Mouse (Mus musculus): ENCODE measurements around the gene Gli1. TPM values are rescaled to one million over a fixed set of nuclear protein-coding genes. Genes with fewer than 3 reads are reported as not detected.
A peak's percentile ranks its signal among the peaks of the same experiment; 100 is the strongest.

Gene Gli1
- polyA plus RNA-seq, 1 experiment from 2014 or later, result 4.1 TPM

DNA sequence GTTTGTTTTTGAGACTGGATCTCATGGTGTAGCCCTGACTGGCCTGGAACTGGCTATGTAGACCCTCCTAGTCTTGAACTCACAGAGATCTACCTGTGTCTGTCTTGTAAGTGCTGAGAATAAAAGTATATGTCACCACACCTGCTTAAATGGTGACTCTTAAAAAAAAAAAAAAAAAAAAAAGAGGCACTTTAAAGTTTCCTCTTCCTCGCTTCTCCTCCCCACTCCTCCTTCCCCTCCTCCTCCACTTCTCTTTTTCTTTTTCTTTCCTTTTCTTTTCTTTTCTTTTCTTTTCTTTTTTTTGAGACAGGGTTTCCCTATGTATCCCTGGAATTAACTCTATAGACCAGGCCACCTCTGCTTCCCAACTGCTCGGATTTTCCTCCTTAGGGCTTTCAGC, 29.2 kb upstream of the Gli1 start:
- no peak overlapping the region for H3K27ac ChIP-seq
- no peak for TF ChIP-seq CTCF (IDR thresholded peaks at IDR 0.05; ENCODE audit: low read depth)
- no peak overlapping the region for H3K9ac ChIP-seq (ENCODE audit: low read depth, low read length)
- no peak overlapping the region for H3K4me2 ChIP-seq (ENCODE audit: low read length)
- H3K9me3 ChIP-seq (replicated peaks; ENCODE audit: low read length), result no peaks in the 10 kb centered on the region
- H3K27me3 ChIP-seq (ENCODE audit: insufficient read depth, low read length), result no peaks in the 10 kb centered on the region
- ATAC-seq (replicated peaks; ENCODE audit: low FRiP score, low read depth) (no peak), DNase-seq (ENCODE audit: low spot score) (no peak)
- H3K4me1 ChIP-seq (replicated peaks; ENCODE audit: insufficient read depth, low read length), result peaks cover 7% of the 10 kb centered on the region; the same call in 1 of the 2 replicates
- 71% methylated on average over 2 of the region's 2 CpGs for WGBS
- H3K4me3 ChIP-seq (replicated peaks; ENCODE audit: low read depth, low read length), result no peak overlapping the region
- no peaks in the 10 kb centered on the region for H3K36me3 ChIP-seq (ENCODE audit: insufficient read depth, low read length)

DNA sequence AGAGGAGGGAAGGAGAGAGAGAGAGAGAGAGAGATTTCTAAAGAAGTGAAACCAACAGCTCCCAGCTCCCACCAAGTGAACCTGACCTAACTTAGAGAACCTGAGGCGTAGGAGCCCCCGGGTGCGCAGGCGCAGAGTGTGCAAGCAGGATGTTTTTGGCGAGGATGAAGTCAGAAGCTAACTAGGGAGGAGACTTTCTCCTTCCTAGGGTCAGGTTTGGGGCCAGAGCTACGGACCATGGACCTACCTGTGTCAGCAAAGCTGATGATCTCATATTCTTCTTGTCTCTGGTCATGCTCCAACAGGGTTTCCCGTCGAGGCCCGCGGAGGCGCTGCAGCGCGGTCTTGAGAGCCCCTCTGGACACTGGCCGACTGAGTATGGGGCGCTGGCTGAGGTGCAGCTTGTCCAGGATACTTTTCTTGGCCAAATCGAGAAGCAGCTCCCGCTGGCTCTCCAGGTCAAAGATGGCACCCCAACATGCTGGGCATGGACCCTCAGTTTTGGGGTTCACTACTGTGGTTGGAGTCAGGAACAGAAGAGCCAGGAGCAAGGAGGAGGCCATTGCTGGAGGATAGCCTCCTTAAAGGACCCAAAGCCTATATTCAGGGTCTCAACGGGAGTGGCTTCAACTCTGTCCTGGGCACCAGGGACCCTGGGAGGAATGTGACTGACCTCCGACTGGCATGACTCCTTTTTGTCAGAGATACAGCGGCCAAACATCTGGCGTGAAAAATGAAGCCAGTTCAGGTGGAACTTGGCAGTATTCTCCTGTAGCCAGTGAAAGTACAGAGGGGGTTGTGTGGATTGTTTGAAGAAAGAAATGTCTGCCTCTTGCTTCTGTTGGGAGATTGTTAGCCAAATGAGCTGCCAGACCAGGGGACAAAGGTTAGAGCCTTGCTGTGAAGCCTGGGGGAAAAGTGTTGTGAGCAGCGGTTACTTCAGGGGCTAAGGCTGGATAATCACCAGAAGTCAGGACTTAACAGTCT, 28.4 kb upstream of the Gli1 start, which contains the start of gene Inhbc:
Gene Inhbc, minus strand, starts transcription at position 598 of the 987 bp plus-strand sequence.
- no peak within 1 kb of the TSS for H3K4me2 ChIP-seq (ENCODE audit: low read length)
- peaks cover 7% of the 10 kb centered on the region; the same call in 1 of the 2 replicates for H3K4me1 ChIP-seq (replicated peaks; ENCODE audit: insufficient read depth, low read length)
- TF ChIP-seq CTCF (IDR thresholded peaks at IDR 0.05; ENCODE audit: low read depth), result no peak
- 80% methylated on average over 22 of the region's 22 CpGs for WGBS
- H3K27ac ChIP-seq, result no peak within 1 kb of the TSS
- DNase-seq (ENCODE audit: low spot score), result no peak
- no peaks in the 10 kb centered on the region for H3K36me3 ChIP-seq (ENCODE audit: insufficient read depth, low read length)
- no peak; the same call in 1 of the 2 replicates for ATAC-seq (replicated peaks; ENCODE audit: low FRiP score, low read depth)
- no peaks in the 10 kb centered on the region for H3K27me3 ChIP-seq (ENCODE audit: insufficient read depth, low read length)
- no peaks in the 10 kb centered on the region for H3K9me3 ChIP-seq (replicated peaks; ENCODE audit: low read length)
- H3K4me3 ChIP-seq (replicated peaks; ENCODE audit: low read depth, low read length), result no peak within 1 kb of the TSS
- H3K9ac ChIP-seq (ENCODE audit: low read depth, low read length), result no peak within 1 kb of the TSS

DNA sequence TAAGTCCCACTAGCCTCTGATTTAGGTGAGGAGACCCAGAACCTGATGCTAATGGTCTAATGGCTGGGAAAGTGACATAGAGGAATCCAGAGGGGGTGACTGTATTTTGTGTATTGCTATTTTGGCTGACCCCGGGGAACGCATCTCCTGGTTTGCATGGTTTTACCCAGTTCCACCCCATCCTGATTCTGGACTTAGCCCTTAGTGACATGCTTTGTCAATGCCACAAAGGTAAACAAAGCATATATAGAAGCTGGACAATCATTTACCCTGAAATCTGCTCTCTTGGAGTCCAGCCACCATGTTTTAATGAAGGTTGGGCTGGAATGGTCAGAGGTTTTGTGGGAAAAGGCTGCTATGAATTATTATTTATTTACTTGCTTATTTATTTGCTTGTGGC, 26.5 kb upstream of the Gli1 start:
- ATAC-seq (replicated peaks; ENCODE audit: low FRiP score, low read depth) (no peak), DNase-seq (ENCODE audit: low spot score) (peak; percentile 32)
- H3K27me3 ChIP-seq (ENCODE audit: insufficient read depth, low read length), result no peaks in the 10 kb centered on the region
- WGBS, result 63% methylated on average over 2 of the region's 2 CpGs
- no peak overlapping the region for H3K9ac ChIP-seq (ENCODE audit: low read depth, low read length)
- no peaks in the 10 kb centered on the region for H3K9me3 ChIP-seq (replicated peaks; ENCODE audit: low read length)
- H3K27ac ChIP-seq, result no peak overlapping the region
- TF ChIP-seq CTCF (IDR thresholded peaks at IDR 0.05; ENCODE audit: low read depth), result no peak
- no peak overlapping the region for H3K4me2 ChIP-seq (ENCODE audit: low read length)
- peaks cover 7% of the 10 kb centered on the region; the same call in 1 of the 2 replicates for H3K4me1 ChIP-seq (replicated peaks; ENCODE audit: insufficient read depth, low read length)
- H3K36me3 ChIP-seq (ENCODE audit: insufficient read depth, low read length), result no peaks in the 10 kb centered on the region
- H3K4me3 ChIP-seq (replicated peaks; ENCODE audit: low read depth, low read length), result no peak overlapping the region

DNA sequence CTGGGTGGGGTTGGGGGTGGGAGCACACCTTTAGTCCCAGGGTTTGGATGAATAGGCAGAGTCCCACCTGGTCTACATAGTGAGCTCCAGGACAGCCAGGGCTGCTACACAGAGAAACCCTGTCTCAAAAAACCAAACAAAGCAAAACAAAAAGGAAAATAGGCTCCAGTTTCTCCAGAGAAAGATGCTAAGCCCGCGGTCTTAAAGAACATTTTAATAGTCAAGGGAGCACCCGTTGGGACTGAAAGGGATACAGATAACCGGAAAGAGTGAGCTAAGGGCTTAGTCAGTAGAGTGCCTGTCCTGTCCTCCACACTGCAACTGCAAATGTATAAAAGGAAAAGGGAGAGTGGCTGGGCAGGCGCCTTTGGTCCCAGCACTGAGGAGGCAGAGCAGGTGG, 25.3 kb upstream of the Gli1 start:
- peaks cover 7% of the 10 kb centered on the region; the same call in 1 of the 2 replicates for H3K4me1 ChIP-seq (replicated peaks; ENCODE audit: insufficient read depth, low read length)
- H3K27me3 ChIP-seq (ENCODE audit: insufficient read depth, low read length), result no peaks in the 10 kb centered on the region
- no peak overlapping the region for H3K9ac ChIP-seq (ENCODE audit: low read depth, low read length)
- no peak overlapping the region for H3K4me3 ChIP-seq (replicated peaks; ENCODE audit: low read depth, low read length)
- H3K9me3 ChIP-seq (replicated peaks; ENCODE audit: low read length), result no peaks in the 10 kb centered on the region
- no peak for TF ChIP-seq CTCF (IDR thresholded peaks at IDR 0.05; ENCODE audit: low read depth)
- ATAC-seq (replicated peaks; ENCODE audit: low FRiP score, low read depth) (no peak), DNase-seq (ENCODE audit: low spot score) (no peak)
- no peak overlapping the region for H3K27ac ChIP-seq
- WGBS, result 83% methylated on average over 5 of the region's 5 CpGs
- no peaks in the 10 kb centered on the region for H3K36me3 ChIP-seq (ENCODE audit: insufficient read depth, low read length)
- no peak overlapping the region for H3K4me2 ChIP-seq (ENCODE audit: low read length)

DNA sequence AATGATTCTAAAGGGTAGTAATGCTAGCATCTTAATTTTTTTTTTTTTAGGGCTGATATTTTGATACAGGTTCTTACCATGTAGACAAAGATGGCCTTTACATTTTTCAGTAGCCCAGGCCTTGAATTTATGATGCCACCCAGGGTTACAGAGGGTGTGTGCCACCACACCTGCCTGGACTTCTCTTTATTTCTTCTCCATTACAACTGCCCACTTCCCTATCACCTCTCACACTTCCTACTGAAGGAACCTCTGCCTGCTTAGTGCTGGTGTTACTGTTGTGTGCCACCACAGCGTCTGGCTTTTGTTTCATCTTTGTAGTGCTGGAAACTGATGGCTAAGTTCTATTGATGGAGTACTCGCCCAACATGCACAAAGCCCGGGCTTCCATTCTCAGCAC, 18.9 kb upstream of the Gli1 start:
- DNase-seq (ENCODE audit: low spot score) (no peak), ATAC-seq (replicated peaks; ENCODE audit: low FRiP score, low read depth) (no peak)
- H3K36me3 ChIP-seq (ENCODE audit: insufficient read depth, low read length), result no peaks in the 10 kb centered on the region
- no peaks in the 10 kb centered on the region for H3K4me1 ChIP-seq (replicated peaks; ENCODE audit: insufficient read depth, low read length)
- H3K9ac ChIP-seq (ENCODE audit: low read depth, low read length), result no peak overlapping the region
- H3K27ac ChIP-seq, result no peak overlapping the region
- no peaks in the 10 kb centered on the region for H3K9me3 ChIP-seq (replicated peaks; ENCODE audit: low read length)
- 81% methylated on average over 3 of the region's 3 CpGs for WGBS
- no peak overlapping the region for H3K4me3 ChIP-seq (replicated peaks; ENCODE audit: low read depth, low read length)
- H3K4me2 ChIP-seq (ENCODE audit: low read length), result no peak overlapping the region
- H3K27me3 ChIP-seq (ENCODE audit: insufficient read depth, low read length), result no peaks in the 10 kb centered on the region
- no peak for TF ChIP-seq CTCF (IDR thresholded peaks at IDR 0.05; ENCODE audit: low read depth)

DNA sequence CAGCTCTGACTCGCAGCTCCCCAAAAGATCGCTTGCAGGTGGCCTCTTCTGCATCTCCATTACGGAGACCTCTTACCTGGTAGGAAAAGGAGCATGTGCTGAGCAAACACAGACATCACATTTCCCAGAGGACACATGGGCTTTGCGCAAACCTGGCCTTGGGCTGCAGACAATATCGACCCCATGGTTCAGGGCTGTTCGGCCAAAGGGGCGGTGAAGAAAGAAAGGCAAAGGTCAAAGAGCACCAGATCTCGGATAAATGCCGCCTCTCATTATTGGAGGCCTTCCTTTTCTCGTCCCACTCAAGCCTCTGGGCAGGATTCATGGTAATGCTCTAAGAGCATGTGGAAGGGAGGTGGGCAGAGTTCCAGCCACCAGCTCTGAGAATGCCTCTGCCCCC, 13.6 kb upstream of the Gli1 start:
- no peaks in the 10 kb centered on the region for H3K36me3 ChIP-seq (ENCODE audit: insufficient read depth, low read length)
- no peak for ATAC-seq (replicated peaks; ENCODE audit: low FRiP score, low read depth)
- no peak for TF ChIP-seq CTCF (IDR thresholded peaks at IDR 0.05; ENCODE audit: low read depth)
- no peak for DNase-seq (ENCODE audit: low spot score)
- H3K9ac ChIP-seq (ENCODE audit: low read depth, low read length), result no peak overlapping the region
- no peak overlapping the region for H3K4me3 ChIP-seq (replicated peaks; ENCODE audit: low read depth, low read length)
- H3K4me1 ChIP-seq (replicated peaks; ENCODE audit: insufficient read depth, low read length), result no peaks in the 10 kb centered on the region
- no peaks in the 10 kb centered on the region for H3K27me3 ChIP-seq (ENCODE audit: insufficient read depth, low read length)
- H3K4me2 ChIP-seq (ENCODE audit: low read length), result no peak overlapping the region
- no peak overlapping the region for H3K27ac ChIP-seq
- WGBS, result 65% methylated on average over 10 of the region's 10 CpGs
- no peaks in the 10 kb centered on the region for H3K9me3 ChIP-seq (replicated peaks; ENCODE audit: low read length)

Data from kidney, postnatal 0 days (tissue).